ENCODE assay signal across 17 mouse cellular contexts in genomic region chrX:99467032-99467644, GRCm38 (mm10). TPM values are rescaled to one million over a fixed set of nuclear protein-coding genes. Genes with fewer than 3 reads are reported as not detected.
DNase-seq lines count a peak whose midpoint lies in the region; ATAC-seq and TF ChIP-seq lines count a peak whose summit lies in the region.
"Had no signal": no experiment of that assay in that cellular context is flagged by ENCODE, and none has a peak within 500 bp of the region (broad histone marks: within the 10 kb centered on the region; RNA-seq: fewer than 3 reads in every experiment).

No protein-coding gene starts in this region.

- H3K27me3 ChIP-seq in heart, embryonic 11.5 days (ENCODE audit: control insufficient read depth, insufficient read depth, low read length), result peaks cover 2% of the 10 kb centered on the region; the same call in 1 of the 2 replicates
- H3K27me3 ChIP-seq: heart, embryonic 15.5 days; neural tube, embryonic 12.5 days; stomach, embryonic 15.5 days had no signal

- ATAC-seq in heart, embryonic 11.5 days (replicated peaks; ENCODE audit: insufficient number of reproducible peaks, low FRiP score, low TSS enrichment), result no peak
- ATAC-seq: intestine, embryonic 16.5 days; lung, postnatal 0 days had no signal

- peaks cover 3% of the 10 kb centered on the region; the same call in 1 of the 2 replicates for H3K4me1 ChIP-seq in heart, embryonic 11.5 days (ENCODE audit: control insufficient read depth, insufficient read depth, low read length)

- no peak overlapping the region for H3K27ac ChIP-seq in heart, embryonic 11.5 days (ENCODE audit: low read depth, low read length)
- no peak overlapping the region for H3K27ac ChIP-seq in left cerebral cortex, adult 2 months
- H3K27ac ChIP-seq: embryonic facial prominence, embryonic 13.5 days; heart, embryonic 15.5 days; hindbrain, embryonic 14.5 days; limb, embryonic 12.5 days; liver, embryonic 14.5 days; neural tube, embryonic 12.5 days; stomach, embryonic 15.5 days had no signal

- H3K9me3 ChIP-seq in heart, embryonic 11.5 days (replicated peaks; ENCODE audit: control insufficient read depth, low read length), result no peaks in the 10 kb centered on the region
- H3K9me3 ChIP-seq: embryonic facial prominence, embryonic 13.5 days; heart, embryonic 15.5 days; limb, embryonic 12.5 days; neural tube, embryonic 12.5 days; stomach, embryonic 15.5 days had no signal

- TF ChIP-seq CTCF in left cerebral cortex, adult 2 months (IDR thresholded peaks at IDR 0.05), result no peak

- 93% methylated on average over 22 of the region's 22 CpGs for WGBS in heart, embryonic 11.5 days (ENCODE audit: insufficient replicate concordance)

- H3K4me2 ChIP-seq in heart, embryonic 11.5 days, result no peak overlapping the region
- H3K4me2 ChIP-seq: embryonic facial prominence, embryonic 13.5 days; heart, embryonic 15.5 days; hindbrain, embryonic 14.5 days; limb, embryonic 12.5 days; neural tube, embryonic 12.5 days; stomach, embryonic 15.5 days had no signal

- H3K36me3 ChIP-seq in heart, embryonic 11.5 days (ENCODE audit: control insufficient read depth, insufficient read depth, low read length), result peaks cover 2% of the 10 kb centered on the region; the same call in 1 of the 2 replicates
- H3K36me3 ChIP-seq: stomach, embryonic 15.5 days had no signal

- intact Hi-C loops in left cerebral cortex, postnatal 14 days (cut with DNase I), result no loop called here
- intact Hi-C loops in left cerebral cortex, adult 2 months (cut with DNase I), result loop anchor here (5.0 kb wide), 1 partner anchor 55 kb away; no protein-coding TSS in a partner anchor

- no peak overlapping the region for H3K4me3 ChIP-seq in heart, embryonic 11.5 days (ENCODE audit: low read depth, low read length)
- no peak overlapping the region for H3K4me3 ChIP-seq in left cerebral cortex, adult 2 months
- H3K4me3 ChIP-seq: embryonic facial prominence, embryonic 13.5 days; heart, embryonic 15.5 days; limb, embryonic 12.5 days; neural tube, embryonic 12.5 days; stomach, embryonic 15.5 days had no signal

- DNase-seq in heart, adult 11 months, result peak; percentile 87
- peak; percentile 28 to 37 for DNase-seq in left cerebral cortex, postnatal 14 days (ENCODE audit: low spot score in 2 of 2)
- no peak for DNase-seq in left cerebral cortex, adult 2 months (ENCODE audit: extremely low spot score in 1 of 2, low spot score in 2 of 2)
- peak; percentile 67 for DNase-seq in cerebellum, adult 9-11 months
- DNase-seq in testis, postnatal 10 days (ENCODE audit: low spot score), result peak; percentile 54
- no peak for DNase-seq in ovary, adult 18-20 months (ENCODE audit: low spot score)
- DNase-seq: thymus, postnatal 25 days had no signal

- H3K9ac ChIP-seq in heart, embryonic 11.5 days (ENCODE audit: low read depth, low read length), result no peak overlapping the region
- H3K9ac ChIP-seq: embryonic facial prominence, embryonic 13.5 days; heart, embryonic 15.5 days; hindbrain, embryonic 14.5 days; limb, embryonic 12.5 days; liver, embryonic 14.5 days; neural tube, embryonic 12.5 days; stomach, embryonic 15.5 days had no signal

RNA-seq across cellular contexts. Expression of gene Pja1, which starts 3.9 kb away (rescaled TPM):
- 97.3 and 110 TPM in 2 replicates for polyA plus RNA-seq in heart, embryonic 11.5 days (2014; fragmentation: Nextera tagmentation; extraction: Ambion mirVana)
- total RNA-seq in left cerebral cortex, postnatal 14 days (2021), result 100 to 1,000 TPM; 181 to 200 TPM
- total RNA-seq in left cerebral cortex, adult 2 months (2021), result 100 to 1,000 TPM; 212 to 214 TPM

Comparison
In these comparisons a context has a peak if more than half of its experiments do, and no peak if none do; other contexts are left out.
1. DNase-seq: peak in heart, adult 11 months (single experiment), left cerebral cortex, postnatal 14 days (2 of 2), cerebellum, adult 9-11 months (single experiment) and testis, postnatal 10 days (single experiment); none in left cerebral cortex, adult 2 months (0 of 2) and ovary, adult 18-20 months (single experiment).